ENCODE assay signal across 8 mouse cellular contexts in genomic region chr15:11406769-11407168, GRCm38 (mm10). TPM values are rescaled to one million over a fixed set of nuclear protein-coding genes. Genes with fewer than 3 reads are reported as not detected.
DNase-seq lines count a peak whose midpoint lies in the region; ATAC-seq and TF ChIP-seq lines count a peak whose summit lies in the region.

No protein-coding gene starts in this region.

- no peaks in the 10 kb centered on the region for H3K9me3 ChIP-seq in midbrain, embryonic 10.5 days (replicated peaks)
- H3K9me3 ChIP-seq in midbrain, embryonic 15.5 days, result no peaks in the 10 kb centered on the region
- H3K9me3 ChIP-seq in hindbrain, embryonic 11.5 days (ENCODE audit: control insufficient read depth, low read length), result no peaks in the 10 kb centered on the region

- TF ChIP-seq POLR2A in heart, adult 2 months (IDR thresholded peaks at IDR 0.05; ENCODE audit: insufficient read depth, low read depth, low read length), result no peak

- intact Hi-C loops in heart, adult 2 months (cut with DNase I), result loop anchor here (5.0 to 10.0 kb wide), 3 partner anchors 348 to 678 kb away; partner anchors contain the start of gene Npr3

- no peak overlapping the region for H3K4me2 ChIP-seq in midbrain, embryonic 15.5 days
- H3K4me2 ChIP-seq in hindbrain, embryonic 11.5 days (replicated peaks; ENCODE audit: low read depth, low read length), result no peak overlapping the region

- no peak overlapping the region for H3K9ac ChIP-seq in midbrain, embryonic 15.5 days
- no peak overlapping the region for H3K9ac ChIP-seq in hindbrain, embryonic 11.5 days (ENCODE audit: low read depth, low read length)
- no peak overlapping the region for H3K9ac ChIP-seq in heart, adult 2 months (ENCODE audit: low read depth, low read length)

- H3K27me3 ChIP-seq in midbrain, embryonic 10.5 days (ENCODE audit: low read depth, poor library complexity, severe bottlenecking), result 0 out of 2 replicates have a peak, but pooled peaks cover 8% of the 10 kb centered on the region
- H3K27me3 ChIP-seq in midbrain, embryonic 15.5 days (replicated peaks), result 0 out of 2 replicates have a peak, but pooled peaks cover 4% of the 10 kb centered on the region
- 0 out of 2 replicates have a peak, but pooled peaks cover 3% of the 10 kb centered on the region for H3K27me3 ChIP-seq in hindbrain, embryonic 11.5 days (ENCODE audit: control insufficient read depth, insufficient read depth, low read length)
- no peaks in the 10 kb centered on the region for H3K27me3 ChIP-seq in heart, adult 2 months (ENCODE audit: control insufficient read depth, insufficient read depth, low read length)

- no peak overlapping the region; the same call in 1 of the 2 replicates for H3K4me3 ChIP-seq in midbrain, embryonic 10.5 days
- H3K4me3 ChIP-seq in midbrain, embryonic 15.5 days, result no peak overlapping the region
- H3K4me3 ChIP-seq in hindbrain, embryonic 11.5 days (ENCODE audit: low read depth, low read length), result no peak overlapping the region
- no peak overlapping the region for H3K4me3 ChIP-seq in heart, adult 2 months

- ATAC-seq in midbrain, embryonic 15.5 days (replicated peaks), result no peak
- ATAC-seq in hindbrain, embryonic 11.5 days (ENCODE audit: low FRiP score), result no peak

- no peaks in the 10 kb centered on the region for H3K4me1 ChIP-seq in midbrain, embryonic 10.5 days
- no peaks in the 10 kb centered on the region for H3K4me1 ChIP-seq in midbrain, embryonic 15.5 days
- no peaks in the 10 kb centered on the region for H3K4me1 ChIP-seq in hindbrain, embryonic 11.5 days (replicated peaks; ENCODE audit: control insufficient read depth, insufficient read depth, low read length)
- no peaks in the 10 kb centered on the region; the same call in 1 of the 2 replicates for H3K4me1 ChIP-seq in heart, adult 2 months (ENCODE audit: control insufficient read depth, insufficient read depth, low read length)

- no peaks in the 10 kb centered on the region for H3K79me2 ChIP-seq in heart, adult 2 months (replicated peaks; ENCODE audit: control insufficient read depth, insufficient read depth, low read length)

- no peak for TF ChIP-seq EP300 in heart, adult 2 months (IDR thresholded peaks at IDR 0.05; ENCODE audit: insufficient read depth, low read depth, low read length)

- TF ChIP-seq CTCF in heart, adult 2 months (IDR thresholded peaks at IDR 0.05), result no peak

- H3K36me3 ChIP-seq in midbrain, embryonic 10.5 days, result no peaks in the 10 kb centered on the region
- no peaks in the 10 kb centered on the region for H3K36me3 ChIP-seq in midbrain, embryonic 15.5 days (replicated peaks)
- H3K36me3 ChIP-seq in hindbrain, embryonic 11.5 days (ENCODE audit: control insufficient read depth, insufficient read depth, low read length), result no peaks in the 10 kb centered on the region
- H3K36me3 ChIP-seq in heart, adult 2 months (ENCODE audit: control insufficient read depth, insufficient read depth, low read length), result no peaks in the 10 kb centered on the region

- peak; percentile 15 for DNase-seq in adrenal gland, adult 2 months
- DNase-seq in adrenal gland, postnatal 4 days (ENCODE audit: low spot score in 2 of 2), result no peak
- DNase-seq in midbrain, embryonic 10.5 days (ENCODE audit: low spot score), result peak; percentile 29
- peak; percentile 46 for DNase-seq in hindbrain, embryonic 11.5 days (ENCODE audit: low spot score)
- peak; percentile 18 for DNase-seq in lung, postnatal 14 days
- no peak for DNase-seq in frontal cortex, postnatal 36 days (ENCODE audit: low spot score in 2 of 2)
- no peak for DNase-seq in heart, adult 2 months

- no peak overlapping the region for H3K27ac ChIP-seq in midbrain, embryonic 10.5 days (replicated peaks)
- no peak overlapping the region for H3K27ac ChIP-seq in midbrain, embryonic 15.5 days
- H3K27ac ChIP-seq in hindbrain, embryonic 11.5 days (ENCODE audit: low read depth, low read length), result no peak overlapping the region
- H3K27ac ChIP-seq in heart, adult 2 months, result no peak overlapping the region

- WGBS in midbrain, embryonic 10.5 days, result 19% methylated on average over 9 of the region's 9 CpGs
- 24% methylated on average over 9 of the region's 9 CpGs for WGBS in midbrain, embryonic 15.5 days
- 29% methylated on average over 9 of the region's 9 CpGs for WGBS in hindbrain, embryonic 11.5 days
- 43% methylated on average over 9 of the region's 9 CpGs for WGBS in heart, adult 2 months

RNA-seq across cellular contexts. Expression of gene Tars, which starts 7.3 kb away (rescaled TPM):
- total RNA-seq in adrenal gland, adult 2 months (2021), result 10 to 100 TPM; 44.5 to 71.8 TPM
- 3.9 and 6.1 TPM in 2 replicates for polyA plus RNA-seq in adrenal gland, adult 2 months (2012; rRNA removed)
- total RNA-seq in adrenal gland, postnatal 4 days (2021), result 10 to 100 TPM; 42.7 to 49.3 TPM
- 86.7 and 88.2 TPM in 2 replicates for polyA plus RNA-seq in midbrain, embryonic 10.5 days (2016; fragmentation: Nextera tagmentation; extraction: Ambion mirVana)
- polyA plus RNA-seq in midbrain, embryonic 15.5 days (2015; fragmentation: Nextera tagmentation; extraction: Ambion mirVana), result 47.3 and 47.9 TPM in 2 replicates
- polyA plus RNA-seq in hindbrain, embryonic 11.5 days (2014; fragmentation: Nextera tagmentation; extraction: Ambion mirVana), result 84.6 and 94.7 TPM in 2 replicates
- 10 to 100 TPM; 19.0 to 24.5 TPM for total RNA-seq in heart, adult 2 months (2021)
- 7.8 and 12.1 TPM in 2 replicates for polyA plus RNA-seq in heart, adult 2 months (2012; rRNA removed)

Comparison
In these comparisons a context has a peak if more than half of its experiments do, and no peak if none do; other contexts are left out.
1. DNase-seq: peak in adrenal gland, adult 2 months (single experiment), midbrain, embryonic 10.5 days (single experiment), hindbrain, embryonic 11.5 days (single experiment) and lung, postnatal 14 days (single experiment); none in adrenal gland, postnatal 4 days (0 of 2), frontal cortex, postnatal 36 days (0 of 2) and heart, adult 2 months (0 of 2).